Mouse (Mus musculus) MEL (cell line): Measurements from ENCODE around the gene Adat3. TPM values are rescaled to one million over a fixed set of nuclear protein-coding genes. Genes with fewer than 3 reads are reported as not detected.
"Not testable (repeated sequence)": the region's sequence is repeated elsewhere in the genome, so short reads cannot be mapped to it uniquely, and the experiment has no call there.

Experiments
- DNase-seq: peaks from one replicate; pipeline ENCODE4 v3.0.0; 2011; ENCODE audit warnings: low read depth, low spot score
- H3K27ac ChIP-seq: 2 replicates; pipeline ENCODE4 v1.5.1; 2012; ENCODE audit warnings: low read depth, mild to moderate bottlenecking, control low read depth, low read length, moderate library complexity; ENCODE audit not compliant: control insufficient read depth
- H3K27me3 ChIP-seq, 2 experiments: fragments of 150-350 bp in 1 of 2; sonication (generic) in 1 of 2; 2 replicates each; pipeline ENCODE4 v1.6.1; 2012; ENCODE audit warnings: low read length in 2 of 2, mild to moderate bottlenecking in 2 of 2, improper control_type of control experiment in 1 of 2, moderate library complexity in 1 of 2; ENCODE audit not compliant: insufficient read depth in 2 of 2, control insufficient read depth in 1 of 2
- H3K36me3 ChIP-seq, 2 experiments: 2 replicates each; pipeline ENCODE4 v1.6.1; 2012 to 2014; ENCODE audit warnings: low read length in 2 of 2, improper control_type of control experiment in 1 of 2, inconsistent platforms in 1 of 2, mild to moderate bottlenecking in 1 of 2; ENCODE audit not compliant: insufficient read depth in 2 of 2, control insufficient read depth in 1 of 2
- H3K4me1 ChIP-seq, 2 experiments: fragments of 150-350 bp in 1 of 2; sonication (generic) in 1 of 2; 2 replicates each; pipeline ENCODE4 v1.6.1; 2012; ENCODE audit warnings: low read length in 2 of 2, improper control_type of control experiment in 1 of 2, mild to moderate bottlenecking in 1 of 2; ENCODE audit not compliant: insufficient read depth in 2 of 2, control insufficient read depth in 1 of 2
- H3K4me3 ChIP-seq, 2 experiments: fragments of 150-350 bp in 1 of 2; sonication (generic) in 1 of 2; 2 replicates each; pipeline ENCODE4 v1.5.1; 2012; ENCODE audit warnings: low read depth in 2 of 2, low read length in 2 of 2, mild to moderate bottlenecking in 2 of 2, moderate library complexity in 2 of 2, control low read depth in 1 of 2, improper control_type of control experiment in 1 of 2; ENCODE audit not compliant: control insufficient read depth in 1 of 2, insufficient read depth in 1 of 2
- H3K79me2 ChIP-seq: 2 replicates; pipeline ENCODE4 v1.6.1; 2012; ENCODE audit warnings: mild to moderate bottlenecking, low read length, moderate library complexity; ENCODE audit not compliant: control insufficient read depth, poor library complexity, insufficient read depth
- H3K9ac ChIP-seq: 2 replicates; pipeline ENCODE4 v1.6.1; 2012; ENCODE audit warnings: low read depth, mild to moderate bottlenecking, control low read depth, low read length, moderate library complexity; ENCODE audit not compliant: control insufficient read depth, poor library complexity, severe bottlenecking
- H3K9me3 ChIP-seq: fragments of 150-350 bp; sonication (generic); replicated peaks from 2 replicates; pipeline ENCODE4 v1.6.1; 2012; ENCODE audit warnings: mild to moderate bottlenecking, low read length, improper control_type of control experiment, moderate library complexity; ENCODE audit not compliant: insufficient read depth
- CHD2 ChIP-seq: IDR thresholded peaks from 2 replicates; pipeline ENCODE4 v1.6.1; 2011; ENCODE audit warnings: low read length, improper control_type of control experiment
- ELF1 ChIP-seq: IDR thresholded peaks from 2 replicates; pipeline ENCODE4 v1.6.1; 2014; ENCODE audit warnings: low read depth, mild to moderate bottlenecking, inconsistent platforms, low read length, improper control_type of control experiment, moderate library complexity
- MAFK ChIP-seq: IDR thresholded peaks from 2 replicates; pipeline ENCODE4 v1.6.1; 2011; ENCODE audit warnings: low read depth, mild to moderate bottlenecking, low read length, improper control_type of control experiment, borderline replicate concordance
- MAX ChIP-seq: IDR thresholded peaks from 2 replicates; pipeline ENCODE4 v1.6.1; 2011; ENCODE audit warnings: low read length, improper control_type of control experiment
- MAZ ChIP-seq: IDR thresholded peaks from 2 replicates; pipeline ENCODE4 v1.6.1; 2012; ENCODE audit warnings: low read depth, mild to moderate bottlenecking, inconsistent platforms, low read length, improper control_type of control experiment
- MXI1 ChIP-seq: IDR thresholded peaks from 2 replicates; pipeline ENCODE4 v1.6.1; 2011; ENCODE audit warnings: mild to moderate bottlenecking, low read depth, low read length, improper control_type of control experiment
- NELFE ChIP-seq: IDR thresholded peaks from 2 replicates; pipeline ENCODE4 v1.6.1; 2011; ENCODE audit warnings: low read depth, low read length, improper control_type of control experiment
- POLR2A ChIP-seq, 2 experiments: IDR thresholded peaks; 2 replicates each; pipeline ENCODE4 v1.6.1; 2011 to 2012; ENCODE audit warnings: low read length in 2 of 2, mild to moderate bottlenecking in 2 of 2, control low read depth in 1 of 2, improper control_type of control experiment in 1 of 2, low read depth in 1 of 2, moderate library complexity in 1 of 2; ENCODE audit not compliant: control insufficient read depth in 1 of 2, insufficient read depth in 1 of 2, poor library complexity in 1 of 2
- RCOR1 ChIP-seq: IDR thresholded peaks from 2 replicates; pipeline ENCODE4 v1.6.1; 2012; ENCODE audit warnings: low read depth, mild to moderate bottlenecking, inconsistent platforms, low read length, improper control_type of control experiment
- ZC3H11A ChIP-seq: IDR thresholded peaks from 2 replicates; pipeline ENCODE4 v1.6.1; 2012; ENCODE audit warnings: low read depth, mild to moderate bottlenecking, inconsistent platforms, low read length, improper control_type of control experiment
- ZMIZ1 ChIP-seq: IDR thresholded peaks from 2 replicates; pipeline ENCODE4 v1.6.1; 2012; ENCODE audit warnings: low read depth, mild to moderate bottlenecking, inconsistent platforms, low read length, improper control_type of control experiment, moderate library complexity
- ZNF384 ChIP-seq: IDR thresholded peaks from 2 replicates; pipeline ENCODE4 v1.6.1; 2012; ENCODE audit warnings: low read depth, mild to moderate bottlenecking, inconsistent platforms, low read length, improper control_type of control experiment
- polyA plus RNA-seq, 2 experiments: library from polyadenylated mRNA; stranded (reverse) in 1 of 2; unstranded in 1 of 2; fragments of >175 nt in 1 of 2; fragments of >200 nt in 1 of 2; gene quantifications; 2 replicates each; pipeline versions ENCODE4 v1.2.1 to v1.2.4; 2012; ENCODE audit warnings: low replicate concordance in 2 of 2, low read depth in 1 of 2; ENCODE audit not compliant: insufficient read length in 2 of 2, insufficient read depth in 1 of 2, missing spikeins in 1 of 2
- total RNA-seq: library from RNA; depleted of rRNA; stranded (reverse); fragments of 300-350 nt; gene quantifications from 2 replicates; pipeline ENCODE4 v1.2.3, GENCODE M21; 2012

The Adat3 gene
- total and polyA plus RNA-seq, 3 experiments, result 7.4 to 7.7 TPM; not detected in 1

- TF ChIP-seq MXI1, result no peak
- TF ChIP-seq ZNF384, result no peak
- no peak for TF ChIP-seq MAFK
- no peak for TF ChIP-seq RCOR1
- no peak for TF ChIP-seq ZC3H11A
- no peak for TF ChIP-seq CHD2
- no peak for TF ChIP-seq ZMIZ1
- TF ChIP-seq, all 39 proteins: peak for 0
- Histone ChIP-seq H3K4me3 (no peak overlapping the region), H3K79me2 (peaks cover 37% of the 10 kb centered on the region), H3K9me3 (no peaks in the 10 kb centered on the region), H3K27me3 (no peaks in the 10 kb centered on the region), H3K27ac (no peak overlapping the region), H3K36me3 (peaks cover 2 to 15% of the 10 kb centered on the region in 2 experiments; a peak in 3 of 4 replicates), H3K9ac (no peak overlapping the region), H3K4me1 (peaks cover 8 to 17% of the 10 kb centered on the region in 2 experiments)
- no peak for DNase-seq
Observed at GRCm38 (mm10) chr10:80604988-80605387, 2.3 kb downstream of the Adat3 start.

GRCm38 (mm10) chr10:80605721-80606120, 3.0 kb downstream of the Adat3 start, which contains the start of gene Gm49322:
Gm49322 (plus strand) TSS chr10:80606021.
- Histone ChIP-seq H3K79me2 (peaks cover 37% of the 10 kb centered on the region), H3K4me1 (peaks cover 8 to 17% of the 10 kb centered on the region in 2 experiments), H3K36me3 (peaks cover 2 to 15% of the 10 kb centered on the region in 2 experiments; a peak in 3 of 4 replicates)
- not testable (repeated sequence) for H3K27me3 ChIP-seq, H3K9ac ChIP-seq, H3K9me3 ChIP-seq, DNase-seq, H3K27ac ChIP-seq, H3K4me3 ChIP-seq

GRCm38 (mm10) chr10:80606306-80606705, 3.6 kb downstream of the Adat3 start:
- peaks cover 37% of the 10 kb centered on the region for H3K79me2 ChIP-seq
- no peak overlapping the region for H3K9ac ChIP-seq
- no peak overlapping the region for H3K27ac ChIP-seq
- H3K4me1 ChIP-seq, result peaks cover 8 to 17% of the 10 kb centered on the region in 2 experiments
- no peak overlapping the region for H3K4me3 ChIP-seq
- no peak for DNase-seq
- no peaks in the 10 kb centered on the region for H3K27me3 ChIP-seq
- H3K9me3 ChIP-seq, result no peaks in the 10 kb centered on the region
- H3K36me3 ChIP-seq, result peaks cover 2 to 15% of the 10 kb centered on the region in 2 experiments; a peak in 3 of 4 replicates
- no peak for TF ChIP-seq NELFE
- no peak for TF ChIP-seq ELF1
- no peak for TF ChIP-seq MAX
- no peak for TF ChIP-seq MAZ
- no peak for TF ChIP-seq POLR2A (IDR thresholded peaks at IDR 0.05; ENCODE audit: control insufficient read depth in 1 of 2, insufficient read depth in 1 of 2, low read depth in 1 of 2, low read length in 2 of 2, poor library complexity in 1 of 2)
